Mouse (Mus musculus): ENCODE results near the gene Epn3. TPM values are rescaled to one million over a fixed set of nuclear protein-coding genes. Genes with fewer than 3 reads are reported as not detected.

Gene Epn3
- polyA plus RNA-seq (2012; rRNA removed): 58.6 and 121 TPM in 2 replicates

GRCm38 (mm10) chr11:94499661-94500152, at the start of gene Epn3:
TSS of gene Epn3 (minus strand) at chr11:94499974.

DNA sequence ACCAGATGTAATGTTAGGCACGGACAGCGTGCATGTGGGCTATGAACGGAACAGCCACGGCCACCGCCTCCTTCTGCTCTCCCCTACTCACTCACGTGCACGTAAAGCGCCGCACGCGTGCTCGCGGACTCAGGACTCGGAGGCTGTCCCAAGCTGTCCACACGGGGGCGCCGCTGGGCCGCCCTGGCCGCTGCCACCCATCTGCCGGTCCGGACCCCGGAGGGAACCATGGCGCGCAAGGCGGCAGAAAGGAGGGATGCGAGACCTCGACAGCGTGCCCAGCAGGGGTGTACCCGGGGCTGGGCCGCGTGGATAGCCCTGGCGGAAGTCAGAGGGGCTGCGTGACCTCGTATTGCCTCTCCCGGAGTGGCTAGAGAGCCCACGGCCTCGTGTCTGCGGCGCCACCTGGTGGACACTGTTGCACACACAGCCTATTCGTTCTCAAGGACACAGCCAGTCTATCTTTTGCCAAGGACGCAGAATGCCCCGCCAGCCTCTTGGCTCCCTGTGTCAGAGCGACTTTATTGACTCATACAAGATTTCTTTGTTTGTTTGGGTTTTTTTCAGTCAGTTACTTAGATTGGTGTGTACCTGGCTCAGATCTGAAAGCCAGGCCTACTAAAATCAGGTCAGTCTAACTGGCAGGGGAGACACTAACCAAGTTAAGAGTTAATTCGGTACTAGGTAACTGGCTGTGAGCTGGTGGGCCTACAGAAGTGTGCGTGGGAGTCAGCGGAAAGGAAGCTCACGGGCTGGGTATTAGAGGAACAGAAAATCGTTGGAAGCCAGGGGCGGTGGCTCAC, 49.3 kb upstream of the Epn3 start, which contains the start of gene Rsad1:
TSS of gene Rsad1 (minus strand) at position 368 of the 803 bp plus-strand sequence.

DNA sequence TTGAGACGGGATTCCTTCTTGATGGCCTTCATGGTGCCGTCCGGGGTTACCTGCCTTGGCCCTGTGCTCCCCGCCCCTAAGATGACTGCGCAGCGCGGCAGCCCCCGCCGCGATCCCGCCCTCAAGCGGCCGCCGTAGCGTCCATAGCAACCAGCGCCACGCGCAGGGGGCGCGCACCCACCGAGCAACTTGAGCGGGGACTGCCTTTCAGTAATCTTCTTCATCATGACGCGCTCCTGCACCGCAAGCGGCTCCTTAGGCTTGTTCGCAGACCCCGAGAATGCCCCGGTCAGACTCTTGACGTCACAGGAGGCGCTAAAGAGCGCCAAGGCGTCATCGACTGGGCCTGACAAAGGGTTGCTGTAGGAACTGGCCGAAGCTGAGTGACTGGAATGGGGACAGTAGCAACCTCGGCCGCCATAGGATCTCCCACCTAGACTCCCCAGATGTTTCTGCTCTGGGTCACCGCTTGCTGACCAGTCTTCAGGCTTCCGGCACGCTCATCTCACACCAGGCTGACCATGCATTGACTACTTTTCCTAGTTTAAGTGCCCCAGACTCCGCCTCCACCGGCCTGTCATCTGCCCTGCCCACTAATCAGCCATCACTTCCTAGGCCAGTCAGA, 21.6 kb upstream of the Epn3 start, which contains the start of gene Mycbpap:
TSS of gene Mycbpap (minus strand) at position 524 of the 625 bp plus-strand sequence.

DNA sequence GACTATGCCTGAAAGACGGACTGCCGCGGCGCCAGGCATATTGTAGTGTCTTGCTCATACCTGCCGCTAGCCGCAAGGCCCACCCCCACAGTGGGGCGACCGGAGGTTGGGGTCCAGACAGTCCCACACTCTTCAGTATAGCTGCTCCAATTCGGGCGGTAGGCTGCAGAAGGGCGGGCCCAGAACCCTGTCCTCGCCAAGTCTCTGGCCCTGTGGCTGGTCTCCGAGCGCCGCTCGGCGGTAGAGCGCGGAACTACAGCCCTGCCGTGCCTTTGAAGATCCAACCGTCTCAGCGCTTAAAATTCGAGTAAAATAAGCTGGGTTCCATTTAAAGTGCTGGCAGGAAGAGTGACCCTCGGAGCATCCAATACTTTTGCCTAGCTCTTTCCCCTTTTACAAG, 13.8 kb downstream of the Epn3 start, which contains the start of gene Spata20:
TSS of gene Spata20 (minus strand) at position 179 of the 400 bp plus-strand sequence.

GRCm38 (mm10) chr11:94473707-94474543, 25.8 kb downstream of the Epn3 start, which contains the start of gene Cacna1g:
TSS of gene Cacna1g (minus strand) at chr11:94474198.

Other genes starting within 250 kb of the Epn3 start
- not detected in 2 replicates for gene Gm21885, start 218.1 kb downstream of the Epn3 start, polyA plus RNA-seq (2012; rRNA removed)
- gene Luc7l3, start 178.0 kb downstream of the Epn3 start, polyA plus RNA-seq (2012; rRNA removed): 0.78 and 1.2 TPM in 2 replicates
- 61.2 and 65.7 TPM in 2 replicates for gene Ankrd40, start 172.0 kb downstream of the Epn3 start, polyA plus RNA-seq (2012; rRNA removed)
- 129 and 173 TPM in 2 replicates for gene Abcc3, start 107.0 kb downstream of the Epn3 start, polyA plus RNA-seq (2012; rRNA removed)
- 5.4 and 8.9 TPM in 2 replicates for gene Cacna1g, start 25.8 kb downstream of the Epn3 start, polyA plus RNA-seq (2012; rRNA removed)
- gene Spata20, start 13.8 kb downstream of the Epn3 start, polyA plus RNA-seq (2012; rRNA removed): 0.23 and 0.24 TPM in 2 replicates
- gene Mycbpap, start 21.8 kb upstream of the Epn3 start, polyA plus RNA-seq (2012; rRNA removed): 0.82 and 1.1 TPM in 2 replicates
- gene Rsad1, start 49.3 kb upstream of the Epn3 start, polyA plus RNA-seq (2012; rRNA removed): 5.7 and 6.0 TPM in 2 replicates
- 15.3 and 21.6 TPM in 2 replicates for gene Chad, start 65.1 kb upstream of the Epn3 start, polyA plus RNA-seq (2012; rRNA removed)
- gene Acsf2, start 101.9 kb upstream of the Epn3 start, polyA plus RNA-seq (2012; rRNA removed): 9.9 and 11.3 TPM in 2 replicates
- 31.1 and 39.8 TPM in 2 replicates for gene Lrrc59, start 129.8 kb upstream of the Epn3 start, polyA plus RNA-seq (2012; rRNA removed)
- gene Mrpl27, start 153.8 kb upstream of the Epn3 start, polyA plus RNA-seq (2012; rRNA removed): 7.5 and 8.3 TPM in 2 replicates
- 0.55 and 0.58 TPM in 2 replicates for gene Eme1, start 154.0 kb upstream of the Epn3 start, polyA plus RNA-seq (2012; rRNA removed)
- gene Xylt2, start 177.5 kb upstream of the Epn3 start, polyA plus RNA-seq (2012; rRNA removed): 15.4 and 16.1 TPM in 2 replicates
- not detected in 2 replicates for gene Gm11541, start 204.5 kb upstream of the Epn3 start, polyA plus RNA-seq (2012; rRNA removed)
- gene Cdc34b, start 241.8 kb upstream of the Epn3 start, polyA plus RNA-seq (2012; rRNA removed): 0.08 TPM in 1 of 2 replicates, not detected in the other